Mouse (Mus musculus) mature B cell (primary cell): ENCODE measurements around the gene Tbck.

Source experiments
- in situ Hi-C: fragments of 300-500 bp; cut with MboI; formaldehyde crosslinking; loops from 2 replicates; pipeline ENCODE4 v1.14.3; 2019

The Tbck gene

GRCm38 (mm10) chr3:132683447-132684230 is at the start of gene Tbck:
Tbck (plus strand) TSS chr3:132684144.
- in situ Hi-C loops, result loop anchor here (10.0 kb wide), 1 partner anchor 411 kb away; the partner anchor contains the start of genes Gstcd and Ints12

GRCm38 (mm10) chr3:132637080-132637479 is 46.9 kb upstream of the Tbck start:
- in situ Hi-C loops, result no loop called here

DNA sequence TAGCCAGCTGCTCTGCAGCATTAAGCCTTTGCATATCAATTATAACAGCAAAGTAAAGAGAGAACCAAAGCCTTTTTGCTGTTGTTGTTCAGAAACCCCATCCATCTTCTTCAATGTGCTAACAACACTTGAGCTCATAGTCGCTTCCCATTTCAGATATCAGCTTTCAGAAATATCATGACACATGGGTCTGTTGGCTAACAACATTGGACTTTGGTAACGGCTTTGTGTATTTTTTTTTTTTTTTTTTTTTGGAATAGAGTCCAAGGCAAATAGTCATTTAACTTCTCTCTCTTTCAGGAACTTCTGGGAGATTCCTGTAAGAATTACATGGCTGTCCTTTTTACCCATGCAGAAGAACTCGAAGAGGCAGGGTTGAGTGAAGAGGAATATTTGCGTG is 39.9 kb upstream of the Tbck start:
- in situ Hi-C loops, result no loop called here

DNA sequence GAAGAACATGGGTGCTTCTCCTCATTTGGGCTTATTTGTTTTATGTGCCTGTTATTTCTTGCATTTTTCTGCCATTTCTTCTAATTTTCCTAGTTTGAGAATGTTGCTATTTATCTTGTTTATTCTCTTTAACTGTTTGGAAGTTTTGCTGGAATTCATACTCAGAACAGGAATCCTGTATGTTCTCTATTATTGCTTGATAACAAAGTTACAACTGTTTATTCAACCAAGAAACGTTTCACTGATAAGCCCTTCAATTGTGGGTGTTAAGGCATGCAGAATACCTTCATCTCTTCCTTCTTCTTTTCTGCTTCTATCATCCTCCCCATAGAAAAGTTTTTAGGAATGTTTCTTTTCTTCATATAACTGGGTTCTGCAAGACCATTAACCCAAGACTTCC is 37.1 kb upstream of the Tbck start:
- in situ Hi-C loops, result no loop called here

GRCm38 (mm10) chr3:132649368-132649767 is 34.6 kb upstream of the Tbck start:
- in situ Hi-C loops, result no loop called here

- in situ Hi-C loops, result no loop called here
Observed at GRCm38 (mm10) chr3:132650191-132650590, 33.8 kb upstream of the Tbck start.

DNA sequence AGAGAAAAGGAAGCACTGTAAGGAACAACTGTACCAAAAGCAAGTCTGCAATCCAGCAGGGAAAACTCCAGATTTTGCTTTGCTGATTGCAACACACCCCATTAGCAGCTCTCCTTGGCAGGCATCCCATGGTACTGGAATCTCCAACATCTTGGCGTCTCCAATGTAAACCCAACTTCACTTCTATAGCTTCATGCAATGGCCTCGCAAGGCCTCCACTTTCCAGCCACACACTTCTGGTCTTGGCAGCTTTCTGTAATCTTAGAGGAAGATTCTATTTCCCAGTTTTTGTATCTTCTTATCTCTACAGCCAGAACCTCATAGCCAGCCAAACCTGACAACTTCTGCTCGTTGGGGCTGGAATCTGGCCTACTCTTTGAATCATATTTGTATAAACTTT is 32.2 kb upstream of the Tbck start:
- in situ Hi-C loops, result no loop called here

GRCm38 (mm10) chr3:132653959-132654358 is 30.0 kb upstream of the Tbck start:
- in situ Hi-C loops, result no loop called here

GRCm38 (mm10) chr3:132655955-132656354 is 28.0 kb upstream of the Tbck start:
- in situ Hi-C loops, result no loop called here

DNA sequence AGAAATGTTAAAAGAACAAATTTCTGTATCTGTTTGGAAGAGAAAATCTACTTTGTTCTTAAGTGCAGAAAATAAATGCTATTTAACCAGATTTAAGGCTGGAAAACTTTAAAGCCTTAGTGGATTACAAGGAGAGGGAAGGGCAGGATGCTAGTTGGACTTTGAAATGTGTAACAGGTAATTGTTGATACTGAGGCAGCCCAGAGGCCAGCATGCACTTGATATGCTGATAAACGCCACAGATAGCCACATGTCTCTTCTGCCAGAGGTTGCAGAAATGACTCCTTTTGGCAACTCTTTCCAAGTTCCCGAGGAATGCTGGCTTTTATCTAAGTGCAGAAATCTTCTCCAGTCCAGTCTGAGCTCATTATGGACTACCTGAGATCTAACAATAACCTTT is 6.5 kb upstream of the Tbck start:
- in situ Hi-C loops, result no loop called here

GRCm38 (mm10) chr3:132684231-132684928 is 436 bp downstream of the Tbck start, which contains the start of gene Aimp1:
Aimp1 (minus strand) TSS chr3:132684370.
- in situ Hi-C loops, result loop anchor here (10.0 kb wide), 1 partner anchor 410 kb away; the partner anchor contains the start of genes Gstcd and Ints12

GRCm38 (mm10) chr3:132701368-132701767 is 17.4 kb downstream of the Tbck start:
- in situ Hi-C loops, result no loop called here

GRCm38 (mm10) chr3:132704216-132704615 is 20.3 kb downstream of the Tbck start:
- in situ Hi-C loops, result no loop called here

- in situ Hi-C loops, result no loop called here
Observed at GRCm38 (mm10) chr3:132706977-132707376, 23.0 kb downstream of the Tbck start.

- in situ Hi-C loops, result no loop called here
Observed at GRCm38 (mm10) chr3:132713913-132714312, 30.0 kb downstream of the Tbck start.

DNA sequence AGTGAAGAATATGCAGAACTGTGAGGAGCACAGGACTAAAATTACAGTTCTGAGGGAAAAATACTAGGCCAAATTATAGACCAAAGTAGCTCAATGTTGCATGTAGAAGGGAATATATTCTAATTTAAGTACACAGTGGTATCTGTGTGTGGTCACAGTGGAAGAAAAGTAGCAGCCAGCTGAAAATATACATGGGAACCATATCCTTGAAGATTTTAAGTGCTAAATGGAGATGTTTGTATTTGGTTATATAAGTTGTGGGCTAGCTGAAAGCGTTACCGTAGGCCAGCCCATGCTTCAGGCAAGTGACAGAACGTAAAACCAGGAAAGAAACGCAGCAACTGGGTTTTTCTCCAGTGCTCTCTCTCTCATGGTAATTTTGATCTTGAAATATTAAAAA is 33.4 kb downstream of the Tbck start:
- in situ Hi-C loops, result no loop called here

DNA sequence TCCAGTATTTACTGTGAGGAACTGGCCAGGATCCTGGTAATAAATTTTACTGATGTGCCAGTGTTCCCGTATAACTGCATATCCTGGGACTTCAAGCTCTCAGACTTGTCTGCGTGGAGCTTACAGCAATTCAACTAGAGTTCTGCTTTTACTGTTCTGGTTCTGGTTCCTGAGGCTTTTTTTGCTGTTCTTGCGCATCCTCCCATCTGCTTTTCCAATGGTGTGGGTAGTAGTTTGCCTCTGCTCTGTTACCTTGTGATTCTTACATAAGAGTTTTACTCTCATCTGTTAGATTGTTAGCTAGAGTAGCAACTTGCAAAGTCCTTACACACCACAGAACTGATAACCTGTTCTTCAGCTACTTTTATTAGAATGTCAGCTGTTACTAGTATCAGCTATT is 40.4 kb downstream of the Tbck start:
- in situ Hi-C loops, result no loop called here

DNA sequence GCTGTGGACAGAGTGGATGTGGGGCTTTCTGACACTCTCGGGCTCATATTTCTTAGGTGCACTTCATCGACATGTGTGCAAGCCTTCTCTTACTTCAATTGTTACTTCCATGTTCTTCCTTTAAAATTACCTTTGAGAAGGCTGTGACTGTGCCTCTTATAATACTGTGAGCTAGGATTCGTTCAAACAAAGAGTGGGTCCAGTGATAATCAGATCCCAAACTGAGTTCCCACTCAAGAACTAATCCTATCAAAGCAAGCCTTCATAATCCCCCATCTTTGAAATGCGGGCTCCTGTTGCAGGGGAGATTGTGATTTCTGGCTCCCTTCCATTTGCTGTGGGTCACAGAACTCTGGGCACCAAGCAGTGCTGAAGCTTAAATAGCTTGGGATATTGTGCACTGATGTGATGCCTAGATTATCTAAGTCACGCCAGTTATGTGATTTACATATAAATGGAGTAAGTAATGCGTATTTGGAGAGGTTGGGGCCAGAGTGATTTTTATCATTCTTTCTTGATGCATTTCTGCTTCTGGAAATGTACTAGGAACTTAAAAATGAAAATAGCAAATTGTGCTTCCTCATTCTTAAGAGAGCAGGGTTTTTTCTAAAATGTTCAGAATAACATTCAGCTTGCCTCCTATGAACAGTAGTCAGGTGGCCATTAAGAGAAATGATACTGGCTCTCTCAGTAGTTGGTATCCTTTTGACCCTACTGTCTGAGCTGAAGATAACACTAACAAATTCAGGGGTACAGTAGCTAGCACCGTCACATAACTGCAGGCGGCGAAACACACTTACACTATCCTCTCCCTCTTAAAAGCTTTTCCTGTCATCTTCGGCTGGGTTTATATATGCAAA is 60.6 kb downstream of the Tbck start:
- in situ Hi-C loops, result no loop called here

GRCm38 (mm10) chr3:132747036-132747435 is 63.1 kb downstream of the Tbck start:
- in situ Hi-C loops, result no loop called here

- in situ Hi-C loops, result no loop called here
Observed at GRCm38 (mm10) chr3:132747766-132748165, 63.8 kb downstream of the Tbck start.

DNA sequence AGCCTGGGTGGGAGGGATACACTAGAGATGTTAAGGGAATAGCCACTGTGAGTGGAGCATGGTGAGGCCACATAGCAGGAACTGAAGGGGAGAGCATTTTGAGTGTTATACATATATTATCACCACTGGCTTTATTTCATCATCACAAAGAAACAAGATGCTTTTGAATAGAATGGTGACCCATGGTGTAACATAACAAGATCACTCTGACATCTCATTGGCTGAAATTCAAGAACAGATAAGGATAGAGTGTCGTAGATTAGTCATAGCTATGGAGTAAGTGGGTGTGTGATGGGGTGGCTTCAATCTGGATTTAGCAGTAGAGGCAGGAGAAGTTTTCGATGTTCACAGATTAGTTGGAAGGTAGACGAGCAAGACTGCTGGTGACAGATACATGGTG is 64.8 kb downstream of the Tbck start:
- in situ Hi-C loops, result no loop called here

DNA sequence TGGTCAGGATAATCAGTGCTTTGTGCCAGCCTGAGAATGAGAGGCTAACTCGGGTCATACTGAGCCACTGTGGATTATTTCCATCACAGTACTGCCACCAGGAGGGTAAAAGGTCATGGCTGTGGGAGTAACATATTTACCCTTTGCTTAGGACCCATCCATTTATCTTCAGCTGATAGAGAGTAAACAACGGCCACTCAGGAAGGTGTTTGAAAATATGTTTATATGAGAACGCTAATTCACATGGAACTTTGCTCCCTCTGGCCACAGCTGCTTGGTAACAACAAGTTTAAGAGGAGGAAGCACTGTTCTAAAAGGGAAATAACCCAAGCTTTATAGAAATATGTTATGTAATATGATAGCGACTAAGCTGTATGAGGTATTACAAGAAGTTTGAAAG is 68.8 kb downstream of the Tbck start:
- in situ Hi-C loops, result no loop called here
